Mouse (Mus musculus) liver, embryonic 15.5 days (tissue): Measurements from ENCODE around the gene Man2c1. TPM values are rescaled to one million over a fixed set of nuclear protein-coding genes. Genes with fewer than 3 reads are reported as not detected.
A peak's percentile ranks its signal among the peaks of the same experiment; 100 is the strongest.

Experiments
- ATAC-seq: fragments of 200-750 bp; cut with Nextera tagmentation; 2 replicates; pipeline ENCODE4 v1.8.0; 2017; ENCODE audit warnings: moderate number of reproducible peaks, mild to moderate bottlenecking, moderate library complexity; ENCODE audit not compliant: insufficient read depth
- H3K27ac ChIP-seq: fragments of 300-500 bp; sonication (generic); replicated peaks from 2 replicates; pipeline ENCODE4 v1.5.1; 2015; ENCODE audit warnings: mild to moderate bottlenecking, inconsistent platforms
- H3K27me3 ChIP-seq: fragments of 300-500 bp; sonication (generic); 2 replicates; pipeline ENCODE4 v1.6.1; 2015; ENCODE audit warnings: mild to moderate bottlenecking, inconsistent platforms
- H3K36me3 ChIP-seq: fragments of 300-500 bp; sonication (generic); replicated peaks from 2 replicates; pipeline ENCODE4 v1.6.1; 2015; ENCODE audit warnings: moderate library complexity, mild to moderate bottlenecking, inconsistent platforms
- H3K4me1 ChIP-seq: fragments of 300-500 bp; sonication (generic); replicated peaks from 2 replicates; pipeline ENCODE4 v1.6.1; 2015; ENCODE audit warnings: inconsistent platforms
- H3K4me2 ChIP-seq: fragments of 300-500 bp; sonication (generic); 2 replicates; pipeline ENCODE4 v1.6.1; 2015; ENCODE audit warnings: moderate library complexity, mild to moderate bottlenecking, inconsistent platforms
- H3K4me3 ChIP-seq: fragments of 300-500 bp; sonication (generic); replicated peaks from 2 replicates; pipeline ENCODE4 v1.5.1; 2015; ENCODE audit warnings: mild to moderate bottlenecking, inconsistent platforms
- H3K9ac ChIP-seq: fragments of 300-500 bp; sonication (generic); 2 replicates; pipeline ENCODE4 v1.6.1; 2015; ENCODE audit warnings: moderate library complexity, mild to moderate bottlenecking, inconsistent platforms
- H3K9me3 ChIP-seq: fragments of 300-500 bp; sonication (generic); replicated peaks from 2 replicates; pipeline ENCODE4 v1.6.1; 2016; ENCODE audit warnings: inconsistent platforms
- WGBS: fragments of 180-500 bp; shearing (Covaris S2); methylation state at CpG from one replicate; pipeline ENCODE4 v1.1.7; 2015; ENCODE audit warnings: mixed read lengths; ENCODE audit not compliant: insufficient replicate concordance; 5-methylcytosine and 5-hydroxymethylcytosine counted together
- polyA plus RNA-seq: library from polyadenylated mRNA; unstranded; fragments of >200 nt; fragmentation: Nextera tagmentation; extraction: Ambion mirVana; gene quantifications from 2 replicates; pipeline ENCODE4 v1.2.1, GENCODE M21; 2015

The Man2c1 gene
- polyA plus RNA-seq, 1 experiment from 2014 or later, result 17.0 TPM

- Histone ChIP-seq H3K9ac (no peak overlapping the region), H3K4me1 (peaks cover 21% of the 10 kb centered on the region), H3K27me3 (no peaks in the 10 kb centered on the region), H3K4me3 (no peak overlapping the region), H3K9me3 (no peaks in the 10 kb centered on the region), H3K4me2 (no peak overlapping the region), H3K36me3 (peaks cover 26% of the 10 kb centered on the region), H3K27ac (no peak overlapping the region)
- no peak for ATAC-seq
- WGBS, result 88% methylated on average over 8 of the region's 8 CpGs
Measured at GRCm38 (mm10) chr9:57144830-57145229, 14.3 kb downstream of the Man2c1 start.

- H3K9me3 ChIP-seq, result no peaks in the 10 kb centered on the region
- no peak overlapping the region for H3K27ac ChIP-seq
- H3K4me2 ChIP-seq, result 0 out of 2 replicates have a peak overlapping the region, but pooled peaks have one; percentile 81
- H3K27me3 ChIP-seq, result no peaks in the 10 kb centered on the region
- WGBS, result 76% methylated on average over 17 of the region's 17 CpGs
- H3K4me3 ChIP-seq, result no peak overlapping the region; the same call in 1 of the 2 replicates
- H3K9ac ChIP-seq, result no peak overlapping the region
- peaks cover 9% of the 10 kb centered on the region for H3K36me3 ChIP-seq
- ATAC-seq, result no peak
- peaks cover 21% of the 10 kb centered on the region for H3K4me1 ChIP-seq
Measured at GRCm38 (mm10) chr9:57146451-57147066, 16.1 kb downstream of the Man2c1 start.

- Histone ChIP-seq H3K9me3 (no peaks in the 10 kb centered on the region), H3K4me2 (peak overlapping the region; percentile 81), H3K9ac (peak overlapping the region; percentile 60), H3K36me3 (no peaks in the 10 kb centered on the region; the same call in 1 of the 2 replicates), H3K4me1 (peaks cover 21% of the 10 kb centered on the region), H3K27ac (peak overlapping the region; percentile 78; the same call in 1 of the 2 replicates), H3K4me3 (peak overlapping the region; percentile 64), H3K27me3 (no peaks in the 10 kb centered on the region)
- WGBS, result 10% methylated on average over 19 of the region's 19 CpGs
- peak; percentile 9; the same call in 1 of the 2 replicates for ATAC-seq
Measured at GRCm38 (mm10) chr9:57147205-57148143, 17.0 kb downstream of the Man2c1 start.

GRCm38 (mm10) chr9:57148144-57148878 is 17.8 kb downstream of the Man2c1 start, which contains the start of gene Neil1:
TSS of gene Neil1 (minus strand) at chr9:57148305.
- Histone ChIP-seq H3K9ac (peak within 1 kb of the TSS; percentile 60), H3K4me1 (peaks cover 21% of the 10 kb centered on the region), H3K27ac (peak within 1 kb of the TSS; percentile 78), H3K4me3 (peak within 1 kb of the TSS; percentile 64), H3K4me2 (peak within 1 kb of the TSS; percentile 81), H3K36me3 (no peaks in the 10 kb centered on the region), H3K9me3 (no peaks in the 10 kb centered on the region), H3K27me3 (no peaks in the 10 kb centered on the region)
- ATAC-seq, result peak; percentile 86
- WGBS, result 1% methylated on average over 27 of the region's 27 CpGs

GRCm38 (mm10) chr9:57149021-57149420 is 18.5 kb downstream of the Man2c1 start:
- H3K4me3 ChIP-seq, result peak overlapping the region; percentile 64; the same call in 1 of the 2 replicates
- H3K4me2 ChIP-seq, result peak overlapping the region; percentile 81
- WGBS, result 66% methylated on average over 6 of the region's 6 CpGs
- peak overlapping the region; percentile 60 for H3K9ac ChIP-seq
- peaks cover 21% of the 10 kb centered on the region for H3K4me1 ChIP-seq
- ATAC-seq, result no peak
- H3K9me3 ChIP-seq, result no peaks in the 10 kb centered on the region
- H3K27me3 ChIP-seq, result no peaks in the 10 kb centered on the region
- H3K36me3 ChIP-seq, result no peaks in the 10 kb centered on the region
- peak overlapping the region; percentile 78; the same call in 1 of the 2 replicates for H3K27ac ChIP-seq

GRCm38 (mm10) chr9:57150192-57150591 is 19.7 kb downstream of the Man2c1 start:
- H3K9me3 ChIP-seq, result no peaks in the 10 kb centered on the region
- H3K9ac ChIP-seq, result no peak overlapping the region
- H3K36me3 ChIP-seq, result peaks cover 9% of the 10 kb centered on the region
- ATAC-seq, result no peak
- H3K4me3 ChIP-seq, result no peak overlapping the region
- 67% methylated on average over 5 of the region's 5 CpGs for WGBS
- no peak overlapping the region for H3K4me2 ChIP-seq
- H3K27ac ChIP-seq, result no peak overlapping the region
- H3K4me1 ChIP-seq, result peaks cover 21% of the 10 kb centered on the region
- no peaks in the 10 kb centered on the region for H3K27me3 ChIP-seq

GRCm38 (mm10) chr9:57152331-57152730 is 21.8 kb downstream of the Man2c1 start:
- H3K4me1 ChIP-seq, result peaks cover 26% of the 10 kb centered on the region
- no peak overlapping the region for H3K27ac ChIP-seq
- no peak overlapping the region for H3K9ac ChIP-seq
- ATAC-seq, result no peak
- H3K9me3 ChIP-seq, result no peaks in the 10 kb centered on the region
- no peaks in the 10 kb centered on the region for H3K27me3 ChIP-seq
- WGBS, result 47% methylated on average over 6 of the region's 6 CpGs
- no peak overlapping the region for H3K4me2 ChIP-seq
- no peak overlapping the region for H3K4me3 ChIP-seq
- H3K36me3 ChIP-seq, result peaks cover 15% of the 10 kb centered on the region

GRCm38 (mm10) chr9:57156383-57156782 is 25.9 kb downstream of the Man2c1 start:
- 70% methylated on average over 7 of the region's 7 CpGs for WGBS
- peaks cover 15% of the 10 kb centered on the region for H3K36me3 ChIP-seq
- H3K4me3 ChIP-seq, result no peak overlapping the region
- no peak overlapping the region for H3K4me2 ChIP-seq
- ATAC-seq, result no peak
- H3K27me3 ChIP-seq, result no peaks in the 10 kb centered on the region
- no peaks in the 10 kb centered on the region for H3K9me3 ChIP-seq
- no peak overlapping the region for H3K27ac ChIP-seq
- H3K4me1 ChIP-seq, result peaks cover 22% of the 10 kb centered on the region
- H3K9ac ChIP-seq, result no peak overlapping the region

- Histone ChIP-seq H3K4me3 (no peak overlapping the region), H3K4me1 (peaks cover 22% of the 10 kb centered on the region), H3K9ac (no peak overlapping the region), H3K36me3 (peaks cover 15% of the 10 kb centered on the region), H3K4me2 (peak overlapping the region; percentile 89), H3K27me3 (no peaks in the 10 kb centered on the region), H3K27ac (no peak overlapping the region), H3K9me3 (no peaks in the 10 kb centered on the region)
- 72% methylated on average over 8 of the region's 8 CpGs for WGBS
- no peak for ATAC-seq
Measured at GRCm38 (mm10) chr9:57156823-57157222, 26.3 kb downstream of the Man2c1 start.

- Histone ChIP-seq H3K4me3 (peak overlapping the region; percentile 79), H3K27ac (no peak overlapping the region), H3K4me2 (peak overlapping the region; percentile 89), H3K27me3 (no peaks in the 10 kb centered on the region), H3K36me3 (peaks cover 15% of the 10 kb centered on the region), H3K9me3 (no peaks in the 10 kb centered on the region), H3K4me1 (peaks cover 22% of the 10 kb centered on the region), H3K9ac (peak overlapping the region; percentile 69)
- WGBS, result 25% methylated on average over 13 of the region's 13 CpGs
- no peak for ATAC-seq
Measured at GRCm38 (mm10) chr9:57157499-57157898, 27.0 kb downstream of the Man2c1 start.
